Mouse (Mus musculus): ENCODE results near the gene Sipa1l1. TPM values are rescaled to one million over a fixed set of nuclear protein-coding genes. Genes with fewer than 3 reads are reported as not detected.

The Sipa1l1 gene
- total and polyA plus RNA-seq, 2 experiments from 2014 or later: 8.2 to 22.9 TPM

DNA sequence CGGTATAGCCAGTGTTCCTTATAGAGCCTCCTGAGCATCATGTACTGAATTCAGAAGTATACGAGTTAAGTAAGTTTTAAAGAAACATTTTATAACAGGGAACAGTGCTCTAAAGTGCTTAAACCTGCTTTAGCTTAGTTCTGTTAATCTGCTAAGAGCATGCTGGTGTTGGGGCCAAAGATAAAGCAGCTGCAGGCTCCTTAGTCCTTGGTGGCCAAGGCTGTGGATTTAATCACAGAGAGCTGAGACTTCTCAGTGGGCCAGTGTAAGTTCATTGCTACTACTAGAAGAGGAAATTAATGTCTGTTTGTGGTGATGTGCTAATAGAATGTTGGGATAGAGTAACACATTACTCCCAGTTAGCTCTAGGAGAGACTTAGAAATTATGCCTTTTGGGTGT is 27.1 kb downstream of the Sipa1l1 start:
- Histone ChIP-seq H3K4me1 (ENCODE audit: insufficient read depth, low read length) (peaks cover 8% of the 10 kb centered on the region; the same call in 1 of the 2 replicates), H3K36me3 (ENCODE audit: insufficient read depth, low read length) (no peaks in the 10 kb centered on the region), H3K4me2 (ENCODE audit: low read depth, low read length) (no peak overlapping the region), H3K9me3 (ENCODE audit: low read length) (no peaks in the 10 kb centered on the region), H3K27ac (no peak overlapping the region), H3K27me3 (ENCODE audit: insufficient read depth, low read length) (no peaks in the 10 kb centered on the region), H3K4me3 (ENCODE audit: low read length) (no peak overlapping the region), H3K9ac (replicated peaks; ENCODE audit: low read length) (no peak overlapping the region)
- 85% methylated on average over 2 of the region's 2 CpGs for WGBS
- TF ChIP-seq CTCF (IDR thresholded peaks at IDR 0.05; ENCODE audit: low read depth): no peak
- DNase-seq (ENCODE audit: low spot score) (no peak), ATAC-seq (no peak)

DNA sequence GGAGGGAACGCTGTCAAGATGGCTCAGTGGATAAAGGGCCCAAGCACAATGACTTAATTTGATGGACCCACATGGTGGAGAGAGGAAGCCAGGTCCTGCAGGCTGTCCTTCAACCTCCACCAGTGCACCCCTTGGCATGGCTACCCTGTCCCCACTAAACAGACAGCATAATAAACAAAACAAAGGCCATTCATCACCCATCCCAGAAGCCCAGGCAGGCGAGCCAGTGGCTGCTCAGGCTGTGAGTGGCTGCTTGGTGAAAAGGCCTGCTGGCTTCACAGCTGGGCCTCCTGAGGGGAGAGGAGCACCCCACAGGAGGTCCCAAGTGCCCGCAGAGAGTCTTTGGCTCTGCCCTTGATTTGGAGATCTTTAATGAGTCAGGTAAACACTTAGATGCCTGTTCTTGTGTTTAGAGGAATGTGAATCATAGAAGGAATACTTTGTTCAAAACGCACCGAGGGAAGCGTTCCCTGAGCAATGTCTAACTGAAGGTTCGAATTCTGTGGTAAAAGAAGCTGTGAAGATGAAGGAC is 27.6 kb downstream of the Sipa1l1 start:
- no peak for TF ChIP-seq CTCF (IDR thresholded peaks at IDR 0.05; ENCODE audit: low read depth)
- H3K9ac ChIP-seq (replicated peaks; ENCODE audit: low read length): no peak overlapping the region
- no peak overlapping the region for H3K27ac ChIP-seq
- no peaks in the 10 kb centered on the region for H3K9me3 ChIP-seq (ENCODE audit: low read length)
- peaks cover 8% of the 10 kb centered on the region; the same call in 1 of the 2 replicates for H3K4me1 ChIP-seq (ENCODE audit: insufficient read depth, low read length)
- no peak overlapping the region for H3K4me3 ChIP-seq (ENCODE audit: low read length)
- H3K4me2 ChIP-seq (ENCODE audit: low read depth, low read length): no peak overlapping the region
- H3K27me3 ChIP-seq (ENCODE audit: insufficient read depth, low read length): no peaks in the 10 kb centered on the region
- WGBS: 21% methylated on average over 7 of the region's 7 CpGs
- H3K36me3 ChIP-seq (ENCODE audit: insufficient read depth, low read length): no peaks in the 10 kb centered on the region
- DNase-seq (ENCODE audit: low spot score): no peak
- no peak for ATAC-seq

DNA sequence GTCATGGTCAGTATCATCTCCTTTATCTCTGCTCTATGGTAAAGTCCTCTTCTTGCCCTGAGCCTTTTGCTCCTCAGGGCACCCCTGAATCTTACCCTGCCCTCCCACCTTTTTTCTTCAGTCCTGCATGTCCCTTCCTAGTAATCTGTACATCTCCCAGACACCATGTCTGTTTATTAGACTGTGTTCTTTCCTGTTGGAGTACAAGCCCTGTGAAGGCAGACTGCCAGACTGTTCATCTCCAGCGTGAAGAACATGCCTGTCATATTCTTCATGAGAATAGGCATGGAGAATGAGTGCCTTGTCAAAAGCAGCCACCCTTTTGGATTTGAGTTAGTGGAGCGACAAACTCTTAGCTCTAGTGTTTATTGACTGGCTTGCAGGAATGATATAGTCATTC is 28.1 kb downstream of the Sipa1l1 start:
- ATAC-seq (no peak), DNase-seq (ENCODE audit: low spot score) (no peak)
- Histone ChIP-seq H3K9ac (replicated peaks; ENCODE audit: low read length) (no peak overlapping the region), H3K27ac (no peak overlapping the region), H3K27me3 (ENCODE audit: insufficient read depth, low read length) (no peaks in the 10 kb centered on the region), H3K36me3 (ENCODE audit: insufficient read depth, low read length) (no peaks in the 10 kb centered on the region), H3K4me1 (ENCODE audit: insufficient read depth, low read length) (peaks cover 8% of the 10 kb centered on the region; the same call in 1 of the 2 replicates), H3K4me2 (ENCODE audit: low read depth, low read length) (no peak overlapping the region), H3K9me3 (ENCODE audit: low read length) (no peaks in the 10 kb centered on the region), H3K4me3 (ENCODE audit: low read length) (no peak overlapping the region)
- 47% methylated on average over 2 of the region's 2 CpGs for whole genome bisulfite sequencing
- TF ChIP-seq CTCF (IDR thresholded peaks at IDR 0.05; ENCODE audit: low read depth): no peak

DNA sequence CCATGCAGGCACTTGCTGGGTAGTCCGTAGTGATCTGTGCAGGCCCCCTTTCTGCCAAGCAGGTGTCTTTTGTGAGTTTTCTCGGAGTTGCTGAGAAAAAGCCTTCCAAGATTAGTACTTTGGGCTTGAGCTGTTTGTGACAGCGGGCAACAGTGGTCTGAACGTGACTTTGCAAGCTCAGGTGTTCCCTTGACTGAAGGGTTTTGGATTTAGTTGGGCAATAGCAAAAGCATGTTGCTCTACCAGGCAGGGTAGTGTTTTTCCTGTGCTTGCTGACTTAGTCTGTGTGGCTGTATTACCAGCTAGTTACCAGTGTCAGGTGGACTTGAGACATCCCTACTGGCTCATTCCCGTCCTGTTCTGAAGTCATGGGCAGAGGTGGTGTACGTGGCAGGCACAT is 30.2 kb downstream of the Sipa1l1 start:
- H3K4me1 ChIP-seq (ENCODE audit: insufficient read depth, low read length): peaks cover 8% of the 10 kb centered on the region; the same call in 1 of the 2 replicates
- no peak overlapping the region for H3K9ac ChIP-seq (replicated peaks; ENCODE audit: low read length)
- no peaks in the 10 kb centered on the region for H3K9me3 ChIP-seq (ENCODE audit: low read length)
- no peak for DNase-seq (ENCODE audit: low spot score)
- 86% methylated on average over 6 of the region's 6 CpGs for WGBS
- no peak overlapping the region for H3K4me2 ChIP-seq (ENCODE audit: low read depth, low read length)
- no peak overlapping the region for H3K27ac ChIP-seq
- TF ChIP-seq CTCF (IDR thresholded peaks at IDR 0.05; ENCODE audit: low read depth): no peak
- no peak for ATAC-seq
- H3K4me3 ChIP-seq (ENCODE audit: low read length): no peak overlapping the region
- no peaks in the 10 kb centered on the region for H3K36me3 ChIP-seq (ENCODE audit: insufficient read depth, low read length)
- no peaks in the 10 kb centered on the region for H3K27me3 ChIP-seq (ENCODE audit: insufficient read depth, low read length)

DNA sequence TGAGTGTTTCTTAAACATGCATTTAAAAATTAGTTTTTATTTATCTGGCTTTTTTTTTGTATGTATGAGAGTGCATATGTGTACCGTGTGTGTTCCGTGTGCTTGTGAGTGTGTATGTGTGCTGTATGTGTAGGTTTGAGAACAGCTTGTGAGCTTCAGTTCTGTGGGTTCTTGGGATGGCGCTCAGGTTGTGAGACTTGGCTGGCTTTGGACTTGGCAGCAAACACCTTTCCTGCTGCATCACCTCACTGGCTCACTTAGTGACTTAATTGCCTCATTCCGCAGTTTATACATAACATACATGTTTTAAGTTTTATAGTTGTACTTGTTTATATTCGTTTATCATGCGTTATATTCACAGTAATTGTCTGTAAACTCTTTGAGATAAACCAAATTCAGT is 35.0 kb downstream of the Sipa1l1 start:
- no peak for TF ChIP-seq CTCF (IDR thresholded peaks at IDR 0.05; ENCODE audit: low read depth)
- WGBS: 90% methylated on average over 6 of the region's 6 CpGs
- Histone ChIP-seq H3K27me3 (ENCODE audit: insufficient read depth, low read length) (no peaks in the 10 kb centered on the region), H3K27ac (no peak overlapping the region), H3K4me2 (ENCODE audit: low read depth, low read length) (no peak overlapping the region), H3K9me3 (ENCODE audit: low read length) (no peaks in the 10 kb centered on the region), H3K9ac (replicated peaks; ENCODE audit: low read length) (no peak overlapping the region), H3K4me1 (ENCODE audit: insufficient read depth, low read length) (0 out of 2 replicates have a peak, but pooled peaks cover 1% of the 10 kb centered on the region), H3K36me3 (ENCODE audit: insufficient read depth, low read length) (no peaks in the 10 kb centered on the region), H3K4me3 (ENCODE audit: low read length) (no peak overlapping the region)
- ATAC-seq (no peak), DNase-seq (ENCODE audit: low spot score) (no peak)

DNA sequence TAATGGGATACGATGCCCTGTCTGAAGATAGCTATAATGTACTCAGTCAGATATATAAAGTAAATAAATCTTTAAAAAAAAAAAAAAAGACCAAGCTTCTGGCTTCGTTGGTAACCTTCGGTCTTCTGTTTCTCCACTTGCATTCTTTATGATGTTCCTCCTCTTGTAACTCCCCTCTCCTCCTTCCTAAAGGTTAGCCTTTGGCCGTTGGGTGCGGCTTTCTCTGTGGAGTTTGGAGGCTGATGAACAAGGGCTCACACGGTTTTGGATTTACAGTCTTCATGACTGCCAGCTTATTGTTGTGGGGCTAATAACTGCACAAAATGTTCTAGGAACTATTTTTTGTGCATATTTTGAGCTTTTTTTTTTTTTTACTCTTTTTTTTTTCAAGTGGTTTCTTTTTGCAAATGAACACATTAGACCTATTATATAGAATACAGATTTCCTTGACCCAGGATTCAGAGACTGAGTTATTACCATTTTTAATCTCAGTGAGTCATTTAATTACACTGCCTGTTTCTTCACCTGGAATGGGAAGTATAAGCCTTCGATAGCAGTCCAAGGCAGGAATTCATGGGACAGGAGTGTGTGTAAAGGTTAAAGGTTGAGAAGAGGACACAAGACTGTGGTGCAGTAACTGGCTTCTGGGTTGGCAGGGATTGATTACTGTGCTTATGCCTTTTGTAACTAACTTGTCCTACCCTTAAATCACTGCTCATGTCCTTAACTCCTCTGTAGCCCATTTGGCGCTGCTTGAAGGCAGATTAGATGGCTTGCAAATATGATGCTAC is 37.9 kb downstream of the Sipa1l1 start:
- TF ChIP-seq CTCF (IDR thresholded peaks at IDR 0.05; ENCODE audit: low read depth): no peak
- no peak overlapping the region for H3K27ac ChIP-seq
- H3K4me1 ChIP-seq (ENCODE audit: insufficient read depth, low read length): no peaks in the 10 kb centered on the region
- no peaks in the 10 kb centered on the region for H3K36me3 ChIP-seq (ENCODE audit: insufficient read depth, low read length)
- H3K9me3 ChIP-seq (ENCODE audit: low read length): no peaks in the 10 kb centered on the region
- DNase-seq (ENCODE audit: low spot score) (no peak), ATAC-seq (no peak)
- WGBS: 92% methylated on average over 8 of the region's 8 CpGs
- H3K4me3 ChIP-seq (ENCODE audit: low read length): no peak overlapping the region
- no peak overlapping the region for H3K4me2 ChIP-seq (ENCODE audit: low read depth, low read length)
- no peaks in the 10 kb centered on the region for H3K27me3 ChIP-seq (ENCODE audit: insufficient read depth, low read length)
- H3K9ac ChIP-seq (replicated peaks; ENCODE audit: low read length): no peak overlapping the region

DNA sequence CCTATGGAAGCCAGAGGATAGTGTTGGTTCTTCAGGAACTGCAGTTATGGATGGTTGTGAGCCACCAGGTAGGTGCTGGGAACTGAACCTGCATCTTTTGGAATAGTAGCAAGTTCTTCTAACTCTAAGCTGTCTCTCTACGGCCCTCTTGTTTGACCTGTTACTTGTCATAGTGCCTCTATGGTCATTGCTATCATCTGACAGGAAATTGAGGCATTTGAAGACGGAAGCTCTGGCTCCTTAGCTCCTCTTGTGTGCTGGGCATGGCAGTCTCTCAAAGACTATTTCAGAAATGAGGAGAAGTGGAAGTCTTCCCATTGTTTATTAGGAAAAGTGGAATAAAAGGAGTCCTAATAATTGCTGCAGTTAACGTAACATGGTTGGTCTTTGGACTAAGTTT is 38.9 kb downstream of the Sipa1l1 start:
- ATAC-seq: no peak
- no peaks in the 10 kb centered on the region for H3K9me3 ChIP-seq (ENCODE audit: low read length)
- H3K9ac ChIP-seq (replicated peaks; ENCODE audit: low read length): no peak overlapping the region
- TF ChIP-seq CTCF (IDR thresholded peaks at IDR 0.05; ENCODE audit: low read depth): no peak
- no peak for DNase-seq (ENCODE audit: low spot score)
- no peaks in the 10 kb centered on the region for H3K27me3 ChIP-seq (ENCODE audit: insufficient read depth, low read length)
- no peaks in the 10 kb centered on the region for H3K4me1 ChIP-seq (ENCODE audit: insufficient read depth, low read length)
- no peaks in the 10 kb centered on the region for H3K36me3 ChIP-seq (ENCODE audit: insufficient read depth, low read length)
- 90% methylated on average over 3 of the region's 3 CpGs for WGBS
- no peak overlapping the region for H3K27ac ChIP-seq
- H3K4me2 ChIP-seq (ENCODE audit: low read depth, low read length): no peak overlapping the region
- H3K4me3 ChIP-seq (ENCODE audit: low read length): no peak overlapping the region

All from hindbrain, postnatal 0 days (tissue).